Mouse (Mus musculus): ENCODE measurements around the gene Il4i1. TPM values are rescaled to one million over a fixed set of nuclear protein-coding genes. Genes with fewer than 3 reads are reported as not detected.

Il4i1 gene
- total and polyA plus RNA-seq, 3 experiments: 0.61 to 1.5 (median 0.70) TPM

- Histone ChIP-seq H3K4me1 (ENCODE audit: control insufficient read depth, insufficient read depth, low read length) (peaks cover 10% of the 10 kb centered on the region), H3K27ac (no peak overlapping the region), H3K27me3 (ENCODE audit: control insufficient read depth, insufficient read depth, low read length) (no peaks in the 10 kb centered on the region), H3K4me3 (no peak overlapping the region), H3K79me2 (replicated peaks; ENCODE audit: control insufficient read depth, insufficient read depth, low read length) (no peaks in the 10 kb centered on the region), H3K9ac (ENCODE audit: low read depth, low read length) (no peak overlapping the region), H3K36me3 (ENCODE audit: control insufficient read depth, insufficient read depth, low read length) (no peaks in the 10 kb centered on the region)
- 95% methylated on average over 6 of the region's 6 CpGs for WGBS
- TF ChIP-seq CTCF (IDR thresholded peaks at IDR 0.05): no peak
- TF ChIP-seq EP300 (IDR thresholded peaks at IDR 0.05; ENCODE audit: insufficient read depth, low read depth, low read length): no peak
- TF ChIP-seq POLR2A (IDR thresholded peaks at IDR 0.05; ENCODE audit: insufficient read depth, low read depth, low read length): no peak
- no peak for DNase-seq
- intact Hi-C loops (cut with DNase I): no loop called here
Observed at GRCm38 (mm10) chr7:44838073-44838472, 21.9 kb downstream of the Il4i1 start.

GRCm38 (mm10) chr7:44839171-44839490, 22.9 kb downstream of the Il4i1 start:
- no peaks in the 10 kb centered on the region for H3K27me3 ChIP-seq (ENCODE audit: control insufficient read depth, insufficient read depth, low read length)
- peak overlapping the region; percentile 67 for H3K9ac ChIP-seq (ENCODE audit: low read depth, low read length)
- no peak for DNase-seq
- H3K27ac ChIP-seq: no peak overlapping the region; the same call in 1 of the 2 replicates
- H3K4me1 ChIP-seq (ENCODE audit: control insufficient read depth, insufficient read depth, low read length): peaks cover 10% of the 10 kb centered on the region
- 48% methylated on average over 11 of the region's 11 CpGs for WGBS
- intact Hi-C loops (cut with DNase I): no loop called here
- peak overlapping the region; percentile 37 for H3K4me3 ChIP-seq
- TF ChIP-seq POLR2A (IDR thresholded peaks at IDR 0.05; ENCODE audit: insufficient read depth, low read depth, low read length): no peak
- TF ChIP-seq EP300 (IDR thresholded peaks at IDR 0.05; ENCODE audit: insufficient read depth, low read depth, low read length): no peak
- no peak for TF ChIP-seq CTCF (IDR thresholded peaks at IDR 0.05)
- no peaks in the 10 kb centered on the region for H3K36me3 ChIP-seq (ENCODE audit: control insufficient read depth, insufficient read depth, low read length)
- no peaks in the 10 kb centered on the region for H3K79me2 ChIP-seq (replicated peaks; ENCODE audit: control insufficient read depth, insufficient read depth, low read length)

DNA sequence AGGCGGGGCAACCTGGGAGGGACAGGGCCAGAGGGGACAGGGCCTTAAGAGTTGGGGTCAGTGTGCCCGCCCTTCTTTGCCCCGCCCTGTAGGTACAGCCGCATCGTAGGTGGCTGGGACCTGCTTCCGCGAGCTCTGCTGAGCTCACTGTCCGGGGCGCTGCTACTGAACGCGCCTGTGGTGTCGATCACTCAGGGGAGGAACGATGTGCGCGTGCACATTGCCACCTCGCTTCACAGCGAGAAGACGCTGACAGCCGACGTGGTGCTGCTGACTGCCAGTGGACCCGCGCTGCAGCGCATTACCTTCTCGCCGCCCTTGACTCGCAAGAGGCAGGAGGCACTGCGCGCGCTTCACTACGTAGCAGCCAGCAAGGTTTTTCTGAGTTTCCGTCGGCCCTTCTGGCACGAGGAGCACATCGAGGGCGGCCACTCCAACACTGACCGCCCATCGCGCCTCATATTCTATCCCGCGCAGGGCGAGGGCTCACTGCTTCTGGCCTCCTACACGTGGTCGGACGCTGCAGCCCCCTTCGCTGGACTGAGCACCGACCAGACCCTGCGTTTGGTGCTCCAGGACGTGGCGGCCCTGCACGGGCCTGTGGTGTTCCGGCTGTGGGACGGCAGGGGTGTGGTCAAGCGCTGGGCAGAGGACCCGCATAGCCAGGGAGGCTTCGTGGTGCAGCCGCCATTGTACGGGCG, 23.5 kb downstream of the Il4i1 start:
- Histone ChIP-seq H3K79me2 (replicated peaks; ENCODE audit: control insufficient read depth, insufficient read depth, low read length) (no peaks in the 10 kb centered on the region), H3K4me1 (ENCODE audit: control insufficient read depth, insufficient read depth, low read length) (peaks cover 10% of the 10 kb centered on the region), H3K9ac (ENCODE audit: low read depth, low read length) (peak overlapping the region; percentile 67), H3K36me3 (ENCODE audit: control insufficient read depth, insufficient read depth, low read length) (no peaks in the 10 kb centered on the region), H3K27me3 (ENCODE audit: control insufficient read depth, insufficient read depth, low read length) (no peaks in the 10 kb centered on the region), H3K27ac (peak overlapping the region; percentile 26; the same call in 1 of the 2 replicates), H3K4me3 (peak overlapping the region; percentile 37)
- WGBS: 5% methylated on average over 58 of the region's 58 CpGs
- peak; percentile 62 to 63 for DNase-seq
- intact Hi-C loops (cut with DNase I): no loop called here
- TF ChIP-seq POLR2A (IDR thresholded peaks at IDR 0.05; ENCODE audit: insufficient read depth, low read depth, low read length) (no peak), CTCF (IDR thresholded peaks at IDR 0.05) (no peak), EP300 (IDR thresholded peaks at IDR 0.05; ENCODE audit: insufficient read depth, low read depth, low read length) (no peak)

- no peak for DNase-seq
- Histone ChIP-seq H3K79me2 (replicated peaks; ENCODE audit: control insufficient read depth, insufficient read depth, low read length) (no peaks in the 10 kb centered on the region), H3K4me3 (no peak overlapping the region), H3K4me1 (ENCODE audit: control insufficient read depth, insufficient read depth, low read length) (peaks cover 10% of the 10 kb centered on the region), H3K27me3 (ENCODE audit: control insufficient read depth, insufficient read depth, low read length) (no peaks in the 10 kb centered on the region), H3K36me3 (ENCODE audit: control insufficient read depth, insufficient read depth, low read length) (no peaks in the 10 kb centered on the region), H3K27ac (no peak overlapping the region), H3K9ac (ENCODE audit: low read depth, low read length) (no peak overlapping the region)
- 64% methylated on average over 14 of the region's 14 CpGs for WGBS
- intact Hi-C loops (cut with DNase I): no loop called here
- TF ChIP-seq EP300 (IDR thresholded peaks at IDR 0.05; ENCODE audit: insufficient read depth, low read depth, low read length) (no peak), POLR2A (IDR thresholded peaks at IDR 0.05; ENCODE audit: insufficient read depth, low read depth, low read length) (no peak), CTCF (IDR thresholded peaks at IDR 0.05) (no peak)
Observed at GRCm38 (mm10) chr7:44840426-44840825, 24.2 kb downstream of the Il4i1 start.

DNA sequence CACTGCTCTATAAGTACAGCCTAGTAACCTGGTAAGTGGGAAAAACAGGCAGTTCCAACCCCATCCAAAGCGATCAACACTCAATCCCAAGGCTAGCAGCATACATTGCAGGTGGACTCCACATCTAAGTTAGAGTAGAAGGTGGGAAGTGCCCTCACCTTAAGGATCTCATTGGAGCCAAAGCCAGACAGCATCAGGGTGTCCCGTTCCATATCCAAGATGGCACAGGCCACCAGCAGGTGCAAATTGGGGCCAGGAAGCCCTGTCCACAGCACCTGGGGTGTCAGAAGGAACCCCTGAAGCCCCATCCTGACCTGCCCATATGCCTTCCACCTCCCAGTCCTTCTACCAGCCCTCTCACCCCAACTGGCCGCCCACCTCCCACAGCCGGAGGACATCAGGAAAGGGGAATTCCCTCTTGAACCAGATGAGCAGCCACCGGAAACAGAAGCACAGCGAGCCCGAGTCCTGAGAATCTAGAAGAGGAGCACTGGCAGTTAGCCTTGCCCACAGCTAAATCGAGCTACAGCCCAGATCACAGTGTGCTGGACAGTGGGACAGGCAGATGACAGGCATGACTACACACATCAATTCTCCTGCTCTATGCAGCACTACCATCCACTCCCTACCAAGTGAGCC, 25.8 kb downstream of the Il4i1 start:
- Histone ChIP-seq H3K79me2 (replicated peaks; ENCODE audit: control insufficient read depth, insufficient read depth, low read length) (no peaks in the 10 kb centered on the region), H3K27me3 (ENCODE audit: control insufficient read depth, insufficient read depth, low read length) (no peaks in the 10 kb centered on the region), H3K4me3 (no peak overlapping the region), H3K9ac (ENCODE audit: low read depth, low read length) (no peak overlapping the region), H3K36me3 (ENCODE audit: control insufficient read depth, insufficient read depth, low read length) (no peaks in the 10 kb centered on the region), H3K4me1 (ENCODE audit: control insufficient read depth, insufficient read depth, low read length) (peaks cover 2% of the 10 kb centered on the region), H3K27ac (no peak overlapping the region)
- intact Hi-C loops (cut with DNase I): no loop called here
- 83% methylated on average over 8 of the region's 8 CpGs for WGBS
- DNase-seq: no peak
- no peak for TF ChIP-seq EP300 (IDR thresholded peaks at IDR 0.05; ENCODE audit: insufficient read depth, low read depth, low read length)
- TF ChIP-seq POLR2A (IDR thresholded peaks at IDR 0.05; ENCODE audit: insufficient read depth, low read depth, low read length): no peak
- TF ChIP-seq CTCF (IDR thresholded peaks at IDR 0.05): no peak

DNA sequence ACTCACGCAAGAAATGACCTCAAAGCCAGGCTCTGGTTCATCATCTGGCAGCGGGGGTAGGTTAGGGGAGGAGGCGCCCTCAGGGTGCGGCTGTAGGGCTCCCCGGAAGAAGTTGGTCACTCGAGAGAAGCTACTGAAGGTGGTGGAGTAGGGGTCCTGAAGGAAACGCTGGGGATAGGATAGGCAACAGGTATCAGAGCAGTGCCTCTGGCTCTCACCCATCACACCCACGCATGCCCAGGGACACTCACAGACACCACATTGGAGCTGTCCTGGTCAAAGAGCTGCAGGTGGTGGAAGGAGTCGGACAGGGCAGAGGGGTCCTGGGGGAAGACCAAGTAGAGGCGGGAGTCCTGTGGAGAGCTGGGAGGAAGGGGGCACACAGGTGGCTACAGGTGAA, 28.8 kb downstream of the Il4i1 start:
- DNase-seq: no peak
- H3K27ac ChIP-seq: no peak overlapping the region
- H3K4me3 ChIP-seq: no peak overlapping the region
- TF ChIP-seq POLR2A (IDR thresholded peaks at IDR 0.05; ENCODE audit: insufficient read depth, low read depth, low read length) (no peak), CTCF (IDR thresholded peaks at IDR 0.05) (no peak), EP300 (IDR thresholded peaks at IDR 0.05; ENCODE audit: insufficient read depth, low read depth, low read length) (no peak)
- H3K9ac ChIP-seq (ENCODE audit: low read depth, low read length): no peak overlapping the region
- WGBS: 96% methylated on average over 10 of the region's 10 CpGs
- intact Hi-C loops (cut with DNase I): no loop called here
- no peaks in the 10 kb centered on the region for H3K79me2 ChIP-seq (replicated peaks; ENCODE audit: control insufficient read depth, insufficient read depth, low read length)
- H3K36me3 ChIP-seq (ENCODE audit: control insufficient read depth, insufficient read depth, low read length): no peaks in the 10 kb centered on the region
- no peaks in the 10 kb centered on the region for H3K27me3 ChIP-seq (ENCODE audit: control insufficient read depth, insufficient read depth, low read length)
- H3K4me1 ChIP-seq (ENCODE audit: control insufficient read depth, insufficient read depth, low read length): peaks cover 3% of the 10 kb centered on the region
